Mouse (Mus musculus) naive thymus-derived CD4-positive, alpha-beta T cell, adult 2 months (primary cell): ENCODE results near the gene Olfr66.

Source experiments
- DNase-seq: peaks from one replicate; pipeline ENCODE4 v3.0.0-alpha.2; 2011; ENCODE audit warnings: low read depth

Olfr66 gene

GRCm38 (mm10) chr7:103886152-103886551 is at the start of gene Olfr66:
Olfr66 (minus strand) TSS chr7:103886252.
- DNase-seq = no peak

DNA sequence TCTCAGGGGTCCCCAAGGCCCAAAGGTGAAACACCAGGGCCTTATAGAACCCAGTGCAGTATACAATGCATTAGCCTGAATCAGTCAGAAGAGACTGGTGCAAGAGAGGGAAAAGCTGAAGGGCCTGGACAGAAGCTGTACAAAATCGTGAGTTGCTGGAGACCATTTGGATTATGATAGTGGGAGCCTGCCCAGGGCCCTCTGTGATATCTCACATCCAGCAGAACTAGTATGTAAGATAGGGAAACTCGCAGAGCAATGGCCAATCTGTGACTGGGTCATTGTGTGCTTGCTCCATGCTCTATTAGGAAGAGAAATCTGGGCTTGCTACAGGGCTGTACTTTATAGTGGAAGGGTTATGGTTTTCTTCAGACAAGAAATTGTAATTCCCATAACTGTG is 48.2 kb upstream of the Olfr66 start, which contains the start of gene Olfr632:
Gene Olfr632 (plus strand): TSS at position 84 of the 400 bp plus-strand sequence.
- DNase-seq = no peak

DNA sequence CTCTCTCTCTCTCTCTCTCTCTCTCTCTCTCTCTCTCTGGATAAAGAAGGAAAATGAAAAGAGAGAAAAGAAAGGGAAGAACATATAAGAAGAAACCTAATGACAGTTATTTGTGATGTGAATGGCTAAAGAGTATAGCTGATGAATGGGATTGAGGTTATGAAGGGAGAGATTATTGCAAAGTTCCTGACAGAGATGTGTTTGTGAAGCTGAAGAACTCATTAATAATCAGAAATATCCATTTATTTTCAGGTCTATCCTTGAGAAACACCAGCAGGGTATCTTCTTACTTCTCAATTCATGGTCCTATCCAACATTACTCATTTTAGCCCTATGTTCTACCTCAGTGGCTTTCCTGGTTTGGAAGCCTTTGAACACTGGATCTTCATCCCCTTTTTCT is 42.5 kb upstream of the Olfr66 start, which contains the start of gene Olfr631:
Gene Olfr631 (plus strand): TSS at position 301 of the 400 bp plus-strand sequence.
- no peak for DNase-seq

- no peak for DNase-seq
Measured at GRCm38 (mm10) chr7:103915338-103915737, 29.3 kb upstream of the Olfr66 start.

DNA sequence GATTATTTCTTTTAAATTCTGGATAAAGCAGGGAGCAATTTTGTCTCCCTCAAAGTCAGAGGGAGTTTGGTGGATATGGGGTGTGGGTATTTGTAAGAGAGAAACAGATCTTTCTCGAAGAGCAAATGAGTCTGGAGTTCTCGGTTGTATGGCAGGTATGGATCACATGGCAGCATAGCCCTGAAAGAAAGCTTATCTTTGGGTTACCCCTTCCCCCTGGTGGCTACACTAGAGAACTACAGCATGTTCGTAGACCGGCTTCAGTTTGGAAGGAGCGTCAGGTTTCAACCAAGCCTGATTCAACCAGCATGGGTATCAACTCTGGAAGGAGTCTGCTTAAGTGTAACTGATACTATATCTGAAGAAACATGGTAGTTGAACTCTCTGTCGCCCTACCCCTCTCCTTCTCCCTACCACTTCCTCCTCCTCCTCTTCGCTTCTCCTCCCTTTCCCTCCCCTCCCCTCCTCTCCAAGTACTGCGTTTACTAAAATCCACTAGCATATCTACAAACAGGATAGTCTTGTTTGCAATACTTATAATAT is 27.0 kb upstream of the Olfr66 start:
- DNase-seq = peak; percentile 2

DNA sequence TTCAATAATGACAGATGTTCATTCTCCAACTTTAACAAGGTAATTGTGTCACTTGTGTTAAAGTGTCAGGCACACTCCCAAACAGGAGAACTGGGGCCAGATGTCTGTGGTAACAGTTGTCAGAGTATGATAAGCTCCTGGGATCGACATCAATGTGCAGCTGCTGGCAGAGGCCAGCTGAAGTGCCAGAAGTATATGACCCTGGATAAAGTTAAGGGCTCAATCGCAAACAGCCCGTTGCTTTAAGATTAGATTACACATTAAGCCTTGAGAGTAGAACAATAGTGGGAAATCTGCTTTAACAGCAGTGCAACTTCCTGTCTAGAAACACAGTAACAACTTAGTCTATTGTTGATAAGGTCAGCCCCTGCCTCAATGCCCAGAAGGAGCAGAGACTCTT is 24.0 kb upstream of the Olfr66 start:
- DNase-seq = no peak

- DNase-seq = no peak
Measured at GRCm38 (mm10) chr7:103903187-103903586, 17.1 kb upstream of the Olfr66 start, which contains the start of gene Olfr65. Olfr65 (plus strand) TSS chr7:103903487.

DNA sequence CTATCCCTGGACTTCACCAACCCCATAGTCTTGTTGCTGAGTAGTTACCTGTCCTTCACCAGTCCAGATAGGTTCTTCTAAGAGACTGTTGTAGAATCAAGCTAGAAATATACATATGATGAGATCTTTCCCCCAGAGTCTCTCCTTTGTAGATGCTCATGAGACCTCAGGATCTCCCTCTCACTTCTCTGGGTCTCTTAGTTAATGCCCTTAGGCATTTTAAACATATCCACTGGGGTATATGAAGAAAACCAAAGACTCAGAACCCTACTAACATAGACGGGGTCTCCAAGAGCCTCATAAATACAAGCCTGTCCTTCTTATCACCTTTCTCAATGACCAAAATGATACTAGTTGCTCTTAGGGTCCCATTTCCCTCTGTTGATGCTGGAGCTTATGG is 8.3 kb upstream of the Olfr66 start, which contains the start of gene Olfr64:
Gene Olfr64 (minus strand): TSS at position 101 of the 400 bp plus-strand sequence.
- no peak for DNase-seq

DNA sequence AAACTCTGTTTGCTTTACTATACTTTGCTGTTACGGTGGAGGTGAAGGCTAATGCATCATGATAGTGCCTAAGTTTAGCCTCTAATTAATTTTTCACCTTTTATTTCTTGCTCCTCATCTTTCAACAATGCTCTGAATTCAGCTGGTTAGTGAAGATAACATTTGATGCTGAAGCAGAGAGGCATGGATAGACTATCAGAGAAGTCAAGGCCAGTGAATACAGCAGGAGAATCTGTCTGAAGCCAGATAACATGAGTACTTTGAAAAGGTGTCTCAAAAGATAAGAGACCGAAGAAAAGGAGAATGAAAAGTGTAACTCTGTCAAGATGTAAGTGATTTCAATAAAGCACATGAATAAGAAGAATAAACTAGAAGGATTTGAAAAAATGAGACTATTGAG is 9.0 kb downstream of the Olfr66 start:
- DNase-seq = no peak

DNA sequence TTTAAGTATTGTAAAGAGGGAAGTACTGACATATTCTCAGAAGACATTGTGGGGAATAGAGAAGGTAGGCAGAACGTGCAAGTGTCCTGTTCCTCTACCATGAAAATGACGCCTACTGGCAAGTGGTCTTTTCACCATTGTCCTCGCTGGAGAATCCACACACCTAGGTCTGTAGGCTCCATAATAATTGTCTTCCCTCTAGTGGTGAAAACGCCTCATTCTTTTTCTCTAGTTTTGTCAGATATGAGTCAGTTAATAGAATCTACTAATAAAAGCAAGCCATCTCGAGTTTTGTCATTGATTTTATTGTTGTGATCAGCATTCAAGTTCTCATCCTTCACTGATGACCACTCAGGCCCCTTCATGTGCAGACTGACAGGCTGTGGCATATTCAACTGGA is 11.6 kb downstream of the Olfr66 start:
- DNase-seq = no peak

GRCm38 (mm10) chr7:103873064-103873463 is 13.0 kb downstream of the Olfr66 start:
- no peak for DNase-seq

DNA sequence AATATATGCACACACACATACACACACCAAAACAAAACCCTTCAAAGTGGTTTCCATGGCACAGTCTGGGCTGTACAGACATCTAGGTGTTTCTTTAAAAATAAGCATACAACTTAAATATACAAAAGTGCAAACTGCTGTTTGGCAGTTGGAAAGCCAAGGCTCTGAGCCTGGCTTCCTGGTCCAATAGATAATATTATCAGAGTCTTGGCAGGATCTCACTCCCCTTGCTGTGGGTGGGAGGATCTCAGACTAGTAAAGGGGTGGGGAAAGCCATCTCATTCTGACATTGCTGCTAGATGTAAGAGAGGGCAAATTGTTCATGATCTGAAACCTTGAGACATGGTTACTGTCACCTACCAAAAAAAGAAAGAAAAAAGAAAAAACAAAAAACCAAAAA is 15.4 kb downstream of the Olfr66 start:
- DNase-seq = no peak

DNA sequence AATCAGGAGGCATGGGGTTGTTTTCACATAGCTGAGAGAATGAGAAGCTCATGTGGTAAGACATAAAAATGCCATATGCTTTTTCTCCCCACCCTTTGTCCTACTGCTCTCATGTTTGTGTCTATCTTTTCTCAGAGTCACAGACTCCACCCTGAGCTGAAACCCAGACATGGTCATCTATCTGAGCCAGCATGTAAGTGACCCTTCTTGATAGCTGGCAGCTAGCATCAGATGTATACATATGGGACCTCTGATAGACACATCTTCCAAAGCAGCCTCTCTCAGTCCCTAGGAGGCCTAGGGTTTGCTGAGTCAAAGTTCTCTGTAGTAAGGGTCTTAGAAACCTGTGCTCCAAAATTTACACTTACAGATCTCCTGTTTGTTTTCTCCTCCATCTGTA is 20.3 kb downstream of the Olfr66 start:
- no peak for DNase-seq

GRCm38 (mm10) chr7:103861531-103861930 is 24.5 kb downstream of the Olfr66 start:
- no peak for DNase-seq

GRCm38 (mm10) chr7:103860855-103861254 is 25.2 kb downstream of the Olfr66 start:
- no peak for DNase-seq

DNA sequence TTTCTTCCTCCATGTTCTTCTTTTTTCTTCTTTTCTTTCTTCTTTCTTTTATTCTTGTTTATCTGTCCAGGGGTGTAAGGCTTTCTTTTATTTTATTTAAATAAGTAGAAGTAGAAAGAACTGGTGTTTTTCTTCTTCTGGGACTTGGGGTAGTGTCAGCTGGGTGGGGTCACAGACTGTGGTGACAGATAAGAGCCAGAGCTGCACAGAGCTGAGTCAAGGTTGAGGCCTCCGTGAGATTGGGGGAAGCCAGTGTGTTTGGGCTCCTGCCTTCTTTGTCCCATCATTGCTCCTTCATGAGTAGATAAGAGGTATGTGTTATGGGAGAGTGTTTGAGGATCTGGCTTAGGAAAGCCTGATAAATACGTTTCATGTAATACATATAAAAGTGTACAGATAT is 27.0 kb downstream of the Olfr66 start:
- no peak for DNase-seq

DNA sequence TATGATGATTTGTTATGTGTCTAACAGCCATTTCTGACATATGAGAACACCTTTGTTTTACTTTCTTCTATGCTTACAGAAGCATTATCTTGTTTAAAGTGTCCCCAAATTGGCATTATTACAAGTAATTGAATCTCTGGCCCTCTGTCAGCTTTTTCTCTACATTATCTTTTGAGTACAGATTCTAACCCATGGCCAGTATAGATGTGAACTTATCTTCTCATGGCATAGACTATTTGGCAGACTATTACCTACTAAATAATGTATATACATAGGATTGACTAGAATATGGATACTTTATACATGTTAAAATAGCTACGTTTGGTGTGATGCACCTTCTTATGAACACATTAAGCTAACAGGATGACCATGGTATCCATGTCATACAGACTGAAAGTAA is 31.4 kb downstream of the Olfr66 start:
- DNase-seq = no peak

DNA sequence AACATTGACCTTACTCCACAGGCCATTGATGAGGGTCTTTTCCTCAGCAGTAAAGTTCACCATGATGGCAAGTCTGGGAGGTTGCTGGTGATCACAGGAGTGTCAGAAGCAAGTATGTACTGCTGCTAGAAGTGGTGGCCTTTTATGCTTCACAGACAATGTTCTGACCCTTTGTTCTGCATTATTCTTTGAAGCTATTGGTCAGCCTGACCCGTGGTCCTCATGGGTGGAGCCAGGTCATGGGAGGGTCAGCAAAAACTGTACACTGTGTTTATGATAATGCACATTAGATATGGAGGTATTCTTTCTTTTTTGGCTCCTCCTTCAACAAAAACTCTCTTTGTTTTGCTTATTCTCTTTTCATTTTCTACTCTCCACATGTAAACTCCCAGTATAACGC is 33.0 kb downstream of the Olfr66 start, which contains the start of gene Hbb-y:
Gene Hbb-y (minus strand): TSS at position 127 of the 400 bp plus-strand sequence.
- DNase-seq = no peak

DNA sequence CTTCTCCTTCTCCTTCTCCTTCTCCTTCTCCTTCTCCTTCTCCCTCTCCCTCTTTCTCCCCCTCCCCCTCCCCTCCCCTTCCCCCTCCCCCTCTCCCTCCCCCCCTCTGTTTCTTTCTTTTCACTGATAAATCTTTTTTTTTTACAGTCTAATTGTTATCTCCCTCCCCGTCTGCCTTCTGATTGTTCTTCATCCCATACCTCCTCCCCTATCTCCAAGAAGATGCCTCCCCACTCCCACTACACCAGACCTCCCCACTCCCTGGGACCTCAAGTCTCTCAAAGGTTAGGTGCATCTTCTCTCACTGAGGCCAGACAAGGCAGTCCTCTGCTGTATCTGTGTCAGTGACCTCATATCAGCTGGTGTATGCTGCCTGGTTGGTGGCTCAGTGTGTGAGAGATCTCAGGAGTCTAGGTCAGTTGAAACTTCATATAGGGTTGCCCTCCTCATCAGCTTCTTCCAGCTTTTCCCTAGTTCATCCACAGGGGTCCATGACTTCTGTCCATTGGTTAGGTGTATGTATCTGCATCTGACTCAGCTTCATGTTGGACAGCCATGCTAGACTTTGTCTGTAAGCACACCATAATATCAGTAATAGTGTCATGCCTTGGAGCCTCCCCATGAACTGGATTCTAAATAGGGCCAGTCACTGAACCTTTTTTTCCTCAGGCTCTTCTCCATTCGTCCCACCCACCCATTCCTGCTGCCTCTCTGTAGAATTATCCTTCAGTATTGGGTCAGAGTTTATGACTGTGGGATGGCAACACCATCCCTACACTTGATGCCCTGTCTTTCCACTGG is 41.3 kb downstream of the Olfr66 start:
- no peak for DNase-seq

GRCm38 (mm10) chr7:103843034-103843433 is 43.0 kb downstream of the Olfr66 start, which contains the start of gene Hbb-bh1:
Hbb-bh1 (minus strand) TSS chr7:103843164.
- DNase-seq = no peak

- DNase-seq = no peak
Measured at GRCm38 (mm10) chr7:103840268-103840667, 45.8 kb downstream of the Olfr66 start, which contains the start of gene Hbb-bh2. Hbb-bh2 (minus strand) TSS chr7:103840520.
